8 mouse cellular contexts compared by ENCODE assay signal in the genomic region with DNA sequence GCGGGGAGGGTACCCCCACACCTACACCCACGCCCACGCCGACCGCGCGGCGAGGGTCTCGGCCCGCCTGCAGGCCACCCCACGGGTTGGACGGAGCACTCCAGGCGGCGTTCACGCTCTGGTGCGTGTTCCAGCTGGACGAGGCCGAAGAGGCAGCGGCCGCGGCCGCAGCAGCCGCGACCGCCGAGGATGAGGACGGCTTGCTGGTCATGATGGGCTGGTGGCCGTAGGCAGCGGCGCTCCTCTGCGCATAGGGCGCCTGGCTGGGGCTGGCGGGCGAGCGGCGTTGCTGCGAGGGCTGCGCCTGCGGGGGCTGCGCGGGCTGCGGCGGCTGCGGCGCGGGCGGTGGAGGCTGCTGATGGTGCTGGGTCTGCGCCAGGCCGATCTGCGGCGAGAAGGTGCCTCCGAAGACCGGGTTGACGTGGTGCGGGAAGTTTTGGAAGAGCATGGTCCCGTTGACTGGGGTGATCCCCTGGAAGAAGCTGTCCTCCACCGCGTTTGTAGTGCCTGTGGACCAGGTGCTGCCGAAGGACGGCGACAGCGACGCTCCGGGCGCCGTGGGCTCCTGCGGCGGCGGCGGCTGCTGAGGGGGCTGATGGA. TPM values are rescaled to one million over a fixed set of nuclear protein-coding genes. Genes with fewer than 3 reads are reported as not detected.
DNase-seq lines count a peak whose midpoint lies in the region; ATAC-seq and TF ChIP-seq lines count a peak whose summit lies in the region.

No protein-coding gene starts in this region.

- H3ac ChIP-seq in C2C12 (ENCODE audit: control insufficient read depth, insufficient read length, low read depth) = peak overlapping the region; percentile 76

- H3K4me1 ChIP-seq in kidney, embryonic 14.5 days (ENCODE audit: control insufficient read depth, insufficient read depth, low read length) = peaks cover 8% of the 10 kb centered on the region
- H3K4me1 ChIP-seq in liver, embryonic 15.5 days (replicated peaks) = peaks cover 58% of the 10 kb centered on the region
- H3K4me1 ChIP-seq in testis, adult 2 months (ENCODE audit: control insufficient read depth, insufficient read depth, low read length) = peaks cover 3% of the 10 kb centered on the region

- 0 out of 2 replicates have a peak overlapping the region, but pooled peaks have one; percentile 7 for H3K27ac ChIP-seq in kidney, embryonic 14.5 days (ENCODE audit: low read depth, low read length)
- H3K27ac ChIP-seq in liver, embryonic 15.5 days (replicated peaks) = peak overlapping the region; percentile 64
- H3K27ac ChIP-seq in testis, adult 2 months (ENCODE audit: control insufficient read depth, insufficient read depth, low read depth, low read length) = peak overlapping the region; percentile 36

- H3K79me3 ChIP-seq in C2C12 (ENCODE audit: low read depth) = no peaks in the 10 kb centered on the region

- no peak for TF ChIP-seq POLR2A in testis, adult 2 months (IDR thresholded peaks at IDR 0.05; ENCODE audit: control insufficient read depth, low read depth, low read length)

- H3K27me3 ChIP-seq in C2C12 (ENCODE audit: control insufficient read depth, insufficient read depth, insufficient read length) = no peaks in the 10 kb centered on the region
- peaks cover 6% of the 10 kb centered on the region; the same call in 1 of the 2 replicates for H3K27me3 ChIP-seq in kidney, embryonic 14.5 days (ENCODE audit: control insufficient read depth, insufficient read depth, low read length)
- H3K27me3 ChIP-seq in liver, embryonic 15.5 days = peaks cover 63% of the 10 kb centered on the region
- no peaks in the 10 kb centered on the region for H3K27me3 ChIP-seq in testis, adult 2 months (ENCODE audit: control insufficient read depth, insufficient read depth, low read length)

- peak; percentile 58 to 63 for DNase-seq in adrenal gland, adult 18-20 months (ENCODE audit: low spot score in 2 of 2)
- peak; percentile 17 for DNase-seq in embryo, embryonic 11.5 days (ENCODE audit: low read depth, low spot score)
- DNase-seq in heart, adult 9 months (ENCODE audit: low spot score in 2 of 2) = peak; percentile 21 to 30
- peak; percentile 7 to 19 for DNase-seq in natural killer cell, adult 2 months (ENCODE audit: low spot score in 2 of 2)

- peak overlapping the region; percentile 35 for H3K4me3 ChIP-seq in C2C12 (ENCODE audit: insufficient read depth, poor library complexity, severe bottlenecking)
- H3K4me3 ChIP-seq in kidney, embryonic 14.5 days (ENCODE audit: low read length) = peak overlapping the region; percentile 65
- peak overlapping the region; percentile 65 for H3K4me3 ChIP-seq in liver, embryonic 15.5 days (replicated peaks)
- H3K4me3 ChIP-seq in testis, adult 2 months (ENCODE audit: control insufficient read depth, low read depth, low read length) = peak overlapping the region; percentile 83

- whole genome bisulfite sequencing in kidney, embryonic 14.5 days = under 1% methylated on average over 65 of the region's 70 CpGs
- under 1% methylated on average over 70 of the region's 70 CpGs for WGBS in liver, embryonic 15.5 days (ENCODE audit: insufficient replicate concordance)

- H3K79me2 ChIP-seq in C2C12 (ENCODE audit: control insufficient read depth, insufficient read depth) = no peaks in the 10 kb centered on the region

- TF ChIP-seq CTCF in C2C12 (IDR thresholded peaks at IDR 0.05; ENCODE audit: control insufficient read depth, insufficient read depth, insufficient read length) = no peak
- no peak for TF ChIP-seq CTCF in testis, adult 2 months (IDR thresholded peaks at IDR 0.05; ENCODE audit: control insufficient read depth, insufficient read depth, insufficient replicate concordance, low read depth, low read length)

- H3K4me2 ChIP-seq in kidney, embryonic 14.5 days (replicated peaks; ENCODE audit: low read depth, low read length) = peak overlapping the region; percentile 100
- H3K4me2 ChIP-seq in liver, embryonic 15.5 days = peak overlapping the region; percentile 87

- no peaks in the 10 kb centered on the region for H3K36me3 ChIP-seq in C2C12 (ENCODE audit: control insufficient read depth, insufficient read depth)
- no peaks in the 10 kb centered on the region for H3K36me3 ChIP-seq in kidney, embryonic 14.5 days (ENCODE audit: control insufficient read depth, insufficient read depth, low read length)
- peaks cover 17% of the 10 kb centered on the region for H3K36me3 ChIP-seq in liver, embryonic 15.5 days (replicated peaks)
- no peaks in the 10 kb centered on the region for H3K36me3 ChIP-seq in testis, adult 2 months (ENCODE audit: control insufficient read depth, insufficient read depth, low read length)

- no peaks in the 10 kb centered on the region for H3K9me3 ChIP-seq in kidney, embryonic 14.5 days (ENCODE audit: control insufficient read depth, low read length)
- no peaks in the 10 kb centered on the region for H3K9me3 ChIP-seq in liver, embryonic 15.5 days (replicated peaks)

- peak overlapping the region; percentile 60 for H3K9ac ChIP-seq in kidney, embryonic 14.5 days (ENCODE audit: low read depth, low read length)
- H3K9ac ChIP-seq in liver, embryonic 15.5 days = peak overlapping the region; percentile 49

- peak; percentile 59 for ATAC-seq in kidney, embryonic 14.5 days (ENCODE audit: low FRiP score, low TSS enrichment)
- no peak for ATAC-seq in liver, embryonic 15.5 days (ENCODE audit: insufficient read depth)

TF ChIP-seq in C2C12, 6 proteins besides CTCF, POLR2A, EP300 and RAD21:
- TF ChIP-seq FOSL1 (IDR thresholded peaks at IDR 0.05; ENCODE audit: insufficient read depth, low read length, poor library complexity, severe bottlenecking) = no peak
- no peak for TF ChIP-seq CEBPB (IDR thresholded peaks at IDR 0.05; ENCODE audit: low read depth)
- TF ChIP-seq USF1 (IDR thresholded peaks at IDR 0.05; ENCODE audit: low read depth) = no peak
- TF ChIP-seq MYOG (IDR thresholded peaks at IDR 0.05; ENCODE audit: control insufficient read depth, extremely low read depth, insufficient read length) = no peak
- TF ChIP-seq MAX (IDR thresholded peaks at IDR 0.05) = no peak
- no peak for TF ChIP-seq MYOD1 (IDR thresholded peaks at IDR 0.05; ENCODE audit: control insufficient read depth, insufficient read length, low read depth)
TF ChIP-seq in C2C12: peak in this region for 0.

RNA-seq across cellular contexts. Expression of gene March5, which starts 33.1 kb away (rescaled TPM):
- polyA plus RNA-seq in C2C12 (2012; fragmentation: generic; extraction: Trizol) = 55.7 TPM
- total RNA-seq in adrenal gland, adult 18-20 months (2021) = 100 to 1,000 TPM; 116 to 137 TPM
- polyA plus RNA-seq in kidney, embryonic 14.5 days (2014; fragmentation: Nextera tagmentation; extraction: Ambion mirVana) = 98.4 and 119 TPM in 2 replicates
- polyA plus RNA-seq in liver, embryonic 15.5 days (2015; fragmentation: Nextera tagmentation; extraction: Ambion mirVana) = 159 and 162 TPM in 2 replicates
- polyA plus RNA-seq in testis, adult 2 months (2012; rRNA removed) = 27.5 and 31.2 TPM in 2 replicates

RNA-seq across cellular contexts. Expression of gene Cpeb3, which starts 34.2 kb away (rescaled TPM):
- 0.57 TPM for polyA plus RNA-seq in C2C12 (2012; fragmentation: generic; extraction: Trizol)
- 10 to 100 TPM; 14.4 to 15.5 TPM for total RNA-seq in adrenal gland, adult 18-20 months (2021)
- polyA plus RNA-seq in kidney, embryonic 14.5 days (2014; fragmentation: Nextera tagmentation; extraction: Ambion mirVana) = 0.83 and 1.0 TPM in 2 replicates
- 3.3 and 4.8 TPM in 2 replicates for polyA plus RNA-seq in liver, embryonic 15.5 days (2015; fragmentation: Nextera tagmentation; extraction: Ambion mirVana)
- 86.5 and 93.6 TPM in 2 replicates for polyA plus RNA-seq in testis, adult 2 months (2012; rRNA removed)

Comparison
In these comparisons a context has a peak if more than half of its experiments do, and no peak if none do; other contexts are left out.
1. H3K27ac ChIP-seq: peak in every context shown above with its lines; median percentile 64 in liver, embryonic 15.5 days; 36 in testis, adult 2 months; 7 in kidney, embryonic 14.5 days.
2. RNA of gene Cpeb3, which starts 34.2 kb away (polyA plus RNA-seq): 86.5 to 93.6 TPM in testis, adult 2 months; 3.3 to 4.8 TPM in liver, embryonic 15.5 days, 0.83 to 1.0 TPM in kidney, embryonic 14.5 days and 0.57 TPM in C2C12 (single experiment); every median in the first group is over 10 times any median in the second.
3. Peak in every context shown above with its lines, with median percentiles within 50 percentile points of each other: H3K4me3 ChIP-seq and DNase-seq.